Mouse (Mus musculus) liver, adult 2 months (tissue): ENCODE data around the gene Clip2. TPM values are rescaled to one million over a fixed set of nuclear protein-coding genes. Genes with fewer than 3 reads are reported as not detected.
A peak's percentile ranks its signal among the peaks of the same experiment; 100 is the strongest.

Experiments used
- DNase-seq: peaks from one replicate; pipeline ENCODE4 v3.0.0-alpha.2; 2011; ENCODE audit warnings: low read depth, low spot score; ENCODE audit errors: extremely low read depth
- H3K27ac ChIP-seq: fragments of 200-500 bp; replicated peaks from 2 replicates; pipeline ENCODE4 v1.5.1; 2012; ENCODE audit warnings: low read depth, mild to moderate bottlenecking, control low read depth, inconsistent platforms, low read length; ENCODE audit not compliant: insufficient read depth
- H3K27me3 ChIP-seq: fragments of 200-500 bp; 2 replicates; pipeline ENCODE4 v1.6.1; 2012; ENCODE audit warnings: mild to moderate bottlenecking, moderate library complexity, low read length, inconsistent platforms; ENCODE audit not compliant: control insufficient read depth, insufficient read depth
- H3K36me3 ChIP-seq: fragments of 200-500 bp; 2 replicates; pipeline ENCODE4 v1.6.1; 2012; ENCODE audit warnings: low read length, inconsistent platforms; ENCODE audit not compliant: control insufficient read depth, insufficient read depth
- H3K4me1 ChIP-seq: fragments of 200-500 bp; 2 replicates; pipeline ENCODE4 v1.6.1; 2011; ENCODE audit warnings: low read length; ENCODE audit not compliant: control insufficient read depth, insufficient read depth
- H3K4me3 ChIP-seq: fragments of 200-500 bp; 2 replicates; pipeline ENCODE4 v1.5.1; 2011; ENCODE audit warnings: low read depth, mild to moderate bottlenecking, control low read depth, low read length, moderate library complexity; ENCODE audit not compliant: insufficient read depth
- H3K79me2 ChIP-seq: fragments of 200-500 bp; 2 replicates; pipeline ENCODE4 v1.6.1; 2012; ENCODE audit warnings: inconsistent platforms, mild to moderate bottlenecking, low read length, moderate library complexity; ENCODE audit not compliant: control insufficient read depth, insufficient read depth
- H3K9ac ChIP-seq: fragments of 200-500 bp; 2 replicates; pipeline ENCODE4 v1.6.1; 2012; ENCODE audit warnings: low read depth, mild to moderate bottlenecking, control low read depth, inconsistent platforms, low read length
- CTCF ChIP-seq: fragments of 200-500 bp; IDR thresholded peaks from 2 replicates; pipeline ENCODE4 v1.5.1; 2011; ENCODE audit warnings: low read depth, low read length, control low read depth
- POLR2A ChIP-seq: fragments of 200-500 bp; IDR thresholded peaks from 2 replicates; pipeline ENCODE4 v1.6.1; 2011; ENCODE audit warnings: low read length, control low read depth; ENCODE audit not compliant: insufficient read depth; ENCODE audit errors: extremely low read depth
- WGBS: fragments of 180-500 bp; shearing (Covaris S2); methylation state at CpG from one replicate; pipeline ENCODE4 v1.1.7; 2018; 5-methylcytosine and 5-hydroxymethylcytosine counted together
- polyA plus RNA-seq: library from polyadenylated mRNA; depleted of rRNA; stranded (reverse); fragments of >200 nt; gene quantifications from 2 replicates; pipeline ENCODE4 v1.2.3, GENCODE M21; 2012
- total RNA-seq: library from RNA; depleted of rRNA; stranded (reverse); fragments of >200 nt; gene quantifications from 2 replicates; pipeline ENCODE4 v1.2.3, GENCODE M21; 2014

The Clip2 gene
- total and polyA plus RNA-seq, 2 experiments, result 0.92 to 1.6 TPM

DNA sequence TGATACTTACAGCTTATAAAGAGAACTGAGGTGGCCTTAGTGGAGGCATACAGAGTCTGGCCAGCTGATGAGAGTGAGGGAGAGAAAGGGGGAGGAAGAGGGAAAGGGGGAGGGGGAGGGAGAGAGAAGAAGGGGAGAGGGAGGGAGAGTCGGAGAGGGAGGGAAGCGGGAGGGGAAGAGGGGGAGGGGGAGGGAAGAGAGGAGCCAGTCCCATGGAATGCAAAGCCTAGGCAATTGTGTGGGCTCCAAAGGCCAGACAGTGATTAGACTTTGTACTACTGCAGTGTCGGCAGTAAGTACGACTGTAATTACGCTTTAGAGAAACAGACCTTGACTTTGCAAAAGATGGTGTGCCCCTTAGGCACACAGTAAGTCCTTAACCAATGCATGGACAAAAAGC lies 3.9 kb downstream of the Clip2 start:
- TF ChIP-seq POLR2A (no peak), CTCF (no peak)
- no peaks in the 10 kb centered on the region for H3K27me3 ChIP-seq
- H3K36me3 ChIP-seq, result no peaks in the 10 kb centered on the region
- H3K79me2 ChIP-seq, result peaks cover 8% of the 10 kb centered on the region; the same call in 1 of the 2 replicates
- no peak overlapping the region for H3K27ac ChIP-seq
- no peak overlapping the region for H3K4me3 ChIP-seq
- peak; percentile 44 for DNase-seq
- WGBS, result 23% methylated on average over 5 of the region's 5 CpGs
- no peak overlapping the region for H3K9ac ChIP-seq
- H3K4me1 ChIP-seq, result peaks cover 10% of the 10 kb centered on the region

DNA sequence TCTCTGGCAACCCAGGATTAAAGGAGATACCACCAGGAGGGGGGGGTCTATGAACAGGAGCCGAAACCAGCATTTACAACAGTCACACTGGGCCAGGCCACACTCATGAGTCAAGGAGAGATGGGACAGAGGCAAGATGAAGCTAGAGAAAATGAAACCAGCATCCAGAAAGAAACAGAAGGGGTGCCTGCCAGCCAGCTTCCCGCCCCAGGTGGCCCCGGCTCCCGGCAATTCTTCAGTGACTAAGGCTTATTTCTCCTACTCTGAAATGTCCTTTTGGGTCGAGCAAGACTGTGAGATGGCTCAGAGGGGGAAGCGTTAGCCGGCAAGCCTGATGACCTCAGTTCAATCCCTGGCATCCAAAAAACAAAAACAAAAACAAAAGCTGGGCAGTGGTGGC lies 5.4 kb downstream of the Clip2 start:
- Histone ChIP-seq H3K27me3 (no peaks in the 10 kb centered on the region), H3K36me3 (no peaks in the 10 kb centered on the region), H3K27ac (no peak overlapping the region), H3K79me2 (peaks cover 8% of the 10 kb centered on the region; the same call in 1 of the 2 replicates), H3K4me1 (peaks cover 8% of the 10 kb centered on the region), H3K4me3 (no peak overlapping the region), H3K9ac (no peak overlapping the region)
- DNase-seq, result no peak
- 82% methylated on average over 7 of the region's 7 CpGs for WGBS
- TF ChIP-seq CTCF, result no peak
- TF ChIP-seq POLR2A, result no peak

DNA sequence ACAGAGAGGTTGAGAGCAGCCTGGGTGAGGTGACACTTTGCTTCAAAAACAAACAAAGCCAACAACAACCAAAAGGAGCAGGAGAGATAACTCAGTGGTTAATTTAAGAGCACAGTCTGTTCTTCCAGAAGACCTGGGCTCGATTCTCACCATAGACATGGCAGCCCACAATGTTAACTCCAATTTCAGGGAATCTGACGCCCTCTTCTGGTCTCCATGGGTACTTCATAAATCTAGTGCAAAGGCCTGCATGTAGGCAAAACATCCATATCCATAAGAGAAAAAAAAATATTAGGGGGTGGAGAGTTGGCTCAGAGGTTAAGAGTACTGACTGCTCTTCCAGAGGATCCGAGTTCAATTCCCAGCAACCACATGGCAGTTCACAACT lies 7.0 kb downstream of the Clip2 start:
- Histone ChIP-seq H3K9ac (no peak overlapping the region), H3K4me3 (no peak overlapping the region), H3K36me3 (no peaks in the 10 kb centered on the region), H3K4me1 (peaks cover 12% of the 10 kb centered on the region), H3K79me2 (no peaks in the 10 kb centered on the region; the same call in 1 of the 2 replicates), H3K27ac (no peak overlapping the region), H3K27me3 (no peaks in the 10 kb centered on the region)
- 79% methylated on average over 3 of the region's 3 CpGs for WGBS
- no peak for DNase-seq
- TF ChIP-seq POLR2A (no peak), CTCF (peak; percentile 32; the same call in 1 of the 2 replicates)

DNA sequence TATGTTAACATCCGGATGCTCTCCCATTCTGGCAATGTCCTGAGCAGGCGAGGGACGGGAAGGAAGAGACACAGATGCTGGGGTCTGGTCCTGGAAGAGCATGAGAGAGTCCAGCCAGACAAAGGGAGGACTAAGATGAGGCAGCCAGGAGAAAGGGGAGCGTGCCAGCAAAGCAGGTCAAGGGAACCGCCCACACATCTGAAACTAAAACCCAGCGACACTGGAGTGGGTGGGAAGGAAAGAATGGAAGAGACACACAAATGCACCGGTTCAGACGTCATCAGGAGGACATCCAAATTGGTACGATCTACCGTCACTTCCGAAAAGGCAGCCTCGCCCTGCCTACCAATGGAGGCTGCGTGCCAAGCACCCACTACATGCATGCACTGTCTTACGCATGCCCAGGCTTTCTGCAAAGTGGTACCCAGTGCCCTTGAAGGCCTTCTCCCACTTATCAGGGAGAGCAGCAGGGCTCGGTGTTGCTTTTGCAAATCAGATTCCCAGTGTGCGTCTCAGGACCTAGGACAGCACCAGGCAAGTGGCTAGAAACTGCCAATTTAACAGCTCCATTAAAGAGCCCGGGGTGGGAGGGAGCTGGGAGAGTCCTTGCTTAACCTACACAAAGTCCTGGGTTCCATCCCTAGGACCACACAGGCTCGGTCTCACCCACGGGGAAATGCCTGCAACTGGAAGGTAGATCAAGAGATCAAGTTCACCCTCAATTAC lies 7.6 kb downstream of the Clip2 start:
- WGBS, result 62% methylated on average over 19 of the region's 19 CpGs

DNA sequence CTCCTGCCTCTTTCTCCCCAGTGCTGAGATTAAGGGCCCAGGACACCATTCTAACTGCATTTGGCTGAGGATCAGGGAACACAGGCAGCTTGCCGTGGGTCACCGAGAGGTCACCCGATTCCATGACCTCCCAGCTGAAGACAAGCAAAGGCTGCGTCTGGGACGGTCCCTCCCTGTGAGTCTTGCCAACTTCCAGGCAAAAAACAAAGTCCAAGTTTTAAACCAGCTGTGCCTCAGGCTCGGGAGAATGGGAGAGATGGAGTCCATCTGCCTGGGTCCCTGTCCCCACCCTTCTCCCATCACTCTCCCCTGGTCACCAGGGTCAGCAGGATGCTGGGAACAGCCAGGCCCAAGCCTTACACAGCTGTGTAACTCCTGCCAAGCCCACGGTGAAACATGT lies 10.6 kb downstream of the Clip2 start:
- Histone ChIP-seq H3K4me1 (peaks cover 12% of the 10 kb centered on the region), H3K9ac (no peak overlapping the region), H3K36me3 (no peaks in the 10 kb centered on the region), H3K27me3 (no peaks in the 10 kb centered on the region), H3K79me2 (no peaks in the 10 kb centered on the region), H3K4me3 (no peak overlapping the region), H3K27ac (no peak overlapping the region)
- WGBS, result 7% methylated on average over 7 of the region's 7 CpGs
- peak; percentile 93 for DNase-seq
- TF ChIP-seq CTCF (no peak), POLR2A (no peak)

More for the DNA sequence above, 7.6 kb downstream of the Clip2 start:
- no peak for TF ChIP-seq POLR2A
- no peak for TF ChIP-seq CTCF
- Histone ChIP-seq H3K4me3 (no peak overlapping the region), H3K27ac (no peak overlapping the region), H3K79me2 (no peaks in the 10 kb centered on the region; the same call in 1 of the 2 replicates), H3K27me3 (no peaks in the 10 kb centered on the region), H3K36me3 (no peaks in the 10 kb centered on the region), H3K4me1 (peaks cover 12% of the 10 kb centered on the region), H3K9ac (no peak overlapping the region)
- no peak for DNase-seq

DNA sequence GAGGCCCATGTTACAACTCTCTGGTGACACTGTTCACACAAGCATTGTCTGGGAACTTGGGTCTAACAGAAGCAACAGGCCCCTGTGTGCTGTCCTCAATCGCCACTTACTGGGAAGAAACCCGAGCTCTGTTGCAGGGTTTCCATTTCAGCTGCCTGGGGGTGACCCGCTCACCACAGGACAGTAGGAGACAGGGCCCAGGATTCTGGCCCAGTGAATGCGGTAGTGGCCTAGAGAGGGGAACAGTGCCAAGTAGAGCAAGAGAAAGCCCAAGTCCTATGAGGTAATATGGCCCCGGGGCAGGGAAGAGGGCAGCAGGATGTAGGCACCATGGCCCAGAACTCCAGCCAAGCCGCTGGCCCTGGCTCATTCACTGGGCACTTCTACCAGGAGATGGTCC lies 11.4 kb downstream of the Clip2 start:
- Histone ChIP-seq H3K36me3 (no peaks in the 10 kb centered on the region), H3K27ac (no peak overlapping the region)
- peak; percentile 90 for DNase-seq

More for the DNA sequence above, 11.4 kb downstream of the Clip2 start:
- H3K4me1 ChIP-seq, result peaks cover 12% of the 10 kb centered on the region
- TF ChIP-seq CTCF (no peak), POLR2A (no peak)
- H3K9ac ChIP-seq, result no peak overlapping the region
- H3K4me3 ChIP-seq, result no peak overlapping the region
- H3K27me3 ChIP-seq, result no peaks in the 10 kb centered on the region
- no peaks in the 10 kb centered on the region for H3K79me2 ChIP-seq
- WGBS, result 19% methylated on average over 6 of the region's 6 CpGs
